Mouse (Mus musculus): ENCODE measurements around the gene Clint1.

DNA sequence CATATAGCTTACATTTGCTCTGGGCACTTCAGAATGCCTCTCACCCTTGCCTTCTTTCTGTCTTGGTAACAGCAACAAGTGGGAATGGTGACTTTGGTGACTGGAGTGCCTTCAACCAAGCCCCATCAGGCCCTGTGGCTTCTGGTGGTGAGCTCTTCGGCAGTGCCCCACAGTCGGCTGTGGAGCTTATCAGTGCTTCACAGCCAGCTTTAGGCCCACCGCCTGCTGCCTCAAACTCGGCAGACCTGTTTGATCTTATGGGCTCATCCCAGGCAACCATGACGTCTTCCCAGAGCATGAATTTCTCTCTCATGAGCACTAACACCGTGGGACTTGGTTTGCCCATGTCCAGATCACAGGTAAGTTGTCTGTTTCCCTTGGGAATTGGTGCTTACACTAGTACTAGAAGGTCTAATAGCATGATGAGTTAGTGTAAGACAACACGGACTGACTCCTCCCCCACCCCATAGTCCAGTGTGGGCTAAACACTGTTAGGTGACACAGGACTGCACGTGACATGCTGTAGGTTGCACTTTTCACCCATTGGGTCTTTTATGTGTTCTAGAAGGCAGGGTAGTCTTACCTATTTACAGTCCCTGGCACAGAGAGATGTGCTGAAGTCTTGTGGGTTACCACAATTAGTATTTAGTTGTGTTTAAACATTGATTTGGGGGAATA is 54.4 kb downstream of the Clint1 start:
- TF ChIP-seq CTCF (IDR thresholded peaks at IDR 0.05) (no peak), EP300 (IDR thresholded peaks at IDR 0.05) (no peak)
